Mouse (Mus musculus) lung, postnatal 36 days (tissue): ENCODE data around the gene Ptprr.

Experiments used
- DNase-seq: peaks from one replicate; pipeline ENCODE4 v3.0.0; 2022; ENCODE audit warnings: mixed read lengths

Ptprr gene

GRCm38 (mm10) chr10:116121463-116121862, 103.5 kb downstream of the Ptprr start:
- DNase-seq = no peak

GRCm38 (mm10) chr10:116123808-116124207, 105.8 kb downstream of the Ptprr start:
- no peak for DNase-seq

GRCm38 (mm10) chr10:116125364-116125763, 107.4 kb downstream of the Ptprr start:
- DNase-seq = no peak

- no peak for DNase-seq
These were observed 112.4 kb downstream of the Ptprr start for GRCm38 (mm10) chr10:116130401-116130800.

- no peak for DNase-seq
These were observed 113.2 kb downstream of the Ptprr start for GRCm38 (mm10) chr10:116131223-116131622.

GRCm38 (mm10) chr10:116132233-116132632, 114.2 kb downstream of the Ptprr start:
- no peak for DNase-seq

GRCm38 (mm10) chr10:116135187-116135586, 117.2 kb downstream of the Ptprr start:
- no peak for DNase-seq

GRCm38 (mm10) chr10:116140226-116140625, 122.2 kb downstream of the Ptprr start:
- DNase-seq = no peak

GRCm38 (mm10) chr10:116143684-116144083, 125.7 kb downstream of the Ptprr start:
- DNase-seq = no peak

GRCm38 (mm10) chr10:116146091-116146490, 128.1 kb downstream of the Ptprr start:
- DNase-seq = no peak

GRCm38 (mm10) chr10:116154707-116155106, 136.7 kb downstream of the Ptprr start:
- DNase-seq = no peak

- peak; percentile 13 for DNase-seq
These were observed 138.7 kb downstream of the Ptprr start for GRCm38 (mm10) chr10:116156699-116157098.

- DNase-seq = no peak
These were observed 144.3 kb downstream of the Ptprr start for GRCm38 (mm10) chr10:116162338-116162737.

GRCm38 (mm10) chr10:116175324-116175883, 157.4 kb downstream of the Ptprr start:
- no peak for DNase-seq

GRCm38 (mm10) chr10:116177390-116178179, 159.6 kb downstream of the Ptprr start:
- no peak for DNase-seq

GRCm38 (mm10) chr10:116181235-116181634, 163.2 kb downstream of the Ptprr start:
- no peak for DNase-seq

GRCm38 (mm10) chr10:116182221-116182620, 164.2 kb downstream of the Ptprr start:
- no peak for DNase-seq

GRCm38 (mm10) chr10:116183258-116183657, 165.2 kb downstream of the Ptprr start:
- DNase-seq = no peak

GRCm38 (mm10) chr10:116191724-116192123, 173.7 kb downstream of the Ptprr start:
- no peak for DNase-seq

- no peak for DNase-seq
These were observed 174.3 kb downstream of the Ptprr start for GRCm38 (mm10) chr10:116192293-116192692.

GRCm38 (mm10) chr10:116194409-116194808, 176.4 kb downstream of the Ptprr start:
- DNase-seq = no peak

- no peak for DNase-seq
These were observed 178.8 kb downstream of the Ptprr start for GRCm38 (mm10) chr10:116196596-116197415.

GRCm38 (mm10) chr10:116197416-116197939, 179.5 kb downstream of the Ptprr start:
- DNase-seq = peak; percentile 56
